Mouse (Mus musculus): ENCODE results near the gene Mucl3.

The Mucl3 gene

GRCm38 (mm10) chr17:35635202-35635601 lies 8.3 kb downstream of the Mucl3 start:
- in situ Hi-C loops (cut with MboI) = no loop called here

GRCm38 (mm10) chr17:35633992-35634391 lies 9.5 kb downstream of the Mucl3 start:
- in situ Hi-C loops (cut with MboI) = no loop called here

GRCm38 (mm10) chr17:35626537-35626936 lies 17.0 kb downstream of the Mucl3 start, which contains the start of gene Gm9573:
Gene Gm9573 (minus strand): TSS chr17:35626637.
- in situ Hi-C loops (cut with MboI) = no loop called here

GRCm38 (mm10) chr17:35617127-35617526 lies 26.4 kb downstream of the Mucl3 start:
- in situ Hi-C loops (cut with MboI) = no loop called here

DNA sequence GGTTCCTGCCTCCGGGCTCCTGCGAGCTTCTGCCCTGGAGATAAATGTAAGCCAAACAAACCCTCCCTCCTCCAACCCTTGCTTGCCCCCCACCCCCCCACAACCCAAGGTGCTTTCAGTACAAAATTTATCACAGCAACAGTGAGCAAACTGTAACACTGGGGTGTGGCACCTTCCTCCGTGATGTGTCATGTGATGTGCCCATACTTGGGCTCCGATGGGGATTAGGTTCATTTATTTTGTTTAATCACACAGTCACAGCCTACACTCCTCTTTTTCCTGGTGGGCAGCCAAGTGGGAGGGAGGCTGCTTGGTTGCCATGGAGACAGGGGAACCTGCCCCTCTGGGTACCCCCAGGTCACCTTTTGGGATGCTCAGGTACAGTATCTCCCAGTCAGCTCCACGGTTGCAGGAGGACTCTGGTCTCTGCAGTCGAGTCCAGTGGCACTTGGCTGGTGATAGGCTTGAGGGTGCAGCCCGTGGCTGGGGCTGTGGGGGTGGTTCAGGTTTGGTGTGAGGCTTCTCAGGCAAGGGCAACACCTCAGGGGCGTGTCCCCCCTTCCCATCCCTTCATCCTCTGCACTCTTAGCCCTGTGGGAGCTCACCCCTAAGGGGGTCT lies 41.6 kb downstream of the Mucl3 start:
- in situ Hi-C loops (cut with MboI) = no loop called here

DNA sequence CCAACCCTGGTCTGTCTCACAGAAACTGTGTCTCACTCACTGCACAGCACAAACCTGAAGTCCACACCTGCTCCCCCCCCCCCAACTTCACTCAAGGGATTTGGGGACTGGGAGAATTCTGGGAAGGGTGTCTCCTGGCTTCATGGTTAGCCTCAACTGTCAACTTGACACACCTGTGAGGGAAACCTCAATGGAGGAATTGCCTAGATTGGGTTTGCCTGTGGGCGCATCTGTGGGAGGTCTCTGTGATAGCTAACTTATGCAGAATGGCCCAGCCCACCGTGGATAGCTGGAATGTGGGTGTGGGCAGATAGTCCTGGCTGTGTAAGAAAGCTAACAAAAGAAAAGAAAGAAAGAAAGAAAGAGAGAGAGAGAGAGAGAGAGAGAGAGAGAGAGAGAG lies 42.2 kb downstream of the Mucl3 start, which contains the start of gene Sfta2:
Gene Sfta2, plus strand, starts transcription at position 301 of the 400 bp plus-strand sequence.
- in situ Hi-C loops (cut with MboI) = no loop called here

DNA sequence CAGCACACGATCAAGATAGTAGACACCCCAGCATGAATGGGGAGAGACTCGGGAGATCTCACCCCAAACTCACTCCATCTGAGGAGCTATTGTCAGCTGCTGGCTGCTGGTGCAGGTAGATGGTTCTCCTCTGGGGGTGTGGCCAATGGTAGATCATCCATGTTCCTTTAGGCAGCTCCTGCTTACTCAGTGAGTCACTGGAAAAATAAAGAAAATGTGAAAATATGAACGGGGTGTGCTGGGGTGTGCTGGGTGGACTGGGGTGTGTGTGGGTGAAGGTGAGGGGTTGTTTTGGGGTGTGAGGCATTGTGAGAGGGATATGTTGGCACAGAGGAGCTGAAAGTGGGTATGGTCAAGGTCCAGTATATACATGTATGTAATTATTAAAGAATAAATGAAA lies 46.1 kb downstream of the Mucl3 start:
- in situ Hi-C loops (cut with MboI) = no loop called here

- in situ Hi-C loops (cut with MboI) = no loop called here
Observed at GRCm38 (mm10) chr17:35594456-35594855, 49.0 kb downstream of the Mucl3 start.

GRCm38 (mm10) chr17:35593786-35594185 lies 49.7 kb downstream of the Mucl3 start:
- in situ Hi-C loops (cut with MboI) = no loop called here

GRCm38 (mm10) chr17:35592131-35592530 lies 51.4 kb downstream of the Mucl3 start:
- in situ Hi-C loops (cut with MboI) = no loop called here

GRCm38 (mm10) chr17:35591731-35592130 lies 51.8 kb downstream of the Mucl3 start:
- in situ Hi-C loops (cut with MboI) = no loop called here

DNA sequence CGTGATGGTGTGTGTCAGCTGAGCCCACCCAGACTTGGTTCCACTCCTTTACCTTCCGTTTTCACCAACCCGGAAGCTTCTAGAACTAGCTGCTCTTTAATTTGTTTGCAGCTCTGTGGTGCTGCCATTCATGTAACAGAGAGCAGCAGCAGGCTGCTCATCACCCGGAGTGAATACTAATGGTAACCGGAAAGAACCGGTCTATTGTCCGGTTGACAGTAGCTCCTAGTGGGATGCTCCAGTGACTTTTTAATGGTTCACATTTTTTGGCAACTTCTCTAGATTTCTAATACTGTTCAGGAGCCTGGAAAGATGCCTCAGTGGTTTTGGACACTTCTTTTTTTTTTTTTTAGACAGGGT lies 52.3 kb downstream of the Mucl3 start:
- in situ Hi-C loops (cut with MboI) = no loop called here

GRCm38 (mm10) chr17:35590410-35591218 lies 52.9 kb downstream of the Mucl3 start:
- in situ Hi-C loops (cut with MboI) = no loop called here

- in situ Hi-C loops (cut with MboI) = no loop called here
Observed at GRCm38 (mm10) chr17:35588387-35588786, 55.1 kb downstream of the Mucl3 start.

GRCm38 (mm10) chr17:35587291-35587690 lies 56.2 kb downstream of the Mucl3 start:
- in situ Hi-C loops (cut with MboI) = no loop called here

All from mature B cell (primary cell).